Mouse (Mus musculus) lung, postnatal 0 days (tissue): ENCODE data around the gene Igf2r.

Experiments
- CTCF ChIP-seq: IDR thresholded peaks from 2 replicates; pipeline ENCODE4 v1.5.1; 2016; ENCODE audit warnings: antibody characterized with exemption, mild to moderate bottlenecking
- EP300 ChIP-seq: IDR thresholded peaks from 2 replicates; pipeline ENCODE4 v1.6.1; 2016; ENCODE audit warnings: antibody characterized with exemption, mild to moderate bottlenecking, control low read depth

DNA sequence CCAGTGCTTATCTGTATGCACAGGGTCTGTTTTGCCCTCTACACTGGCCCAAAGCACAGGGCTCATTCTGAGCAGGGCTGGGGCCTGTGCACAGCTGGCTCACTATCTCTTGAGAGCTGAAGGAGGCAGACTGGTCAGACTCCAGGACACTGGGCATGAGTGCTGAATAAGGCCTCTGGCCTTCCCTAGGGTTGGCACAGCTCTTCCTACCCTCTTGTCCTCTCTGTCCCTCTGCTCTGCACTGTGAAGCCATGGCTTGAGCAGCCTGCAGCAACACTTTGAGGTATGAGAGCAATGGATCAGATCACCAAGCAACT is 100.1 kb downstream of the Igf2r start:
- TF ChIP-seq CTCF: no peak
- TF ChIP-seq EP300: no peak
